Mouse (Mus musculus) liver, embryonic 11.5 days (tissue): ENCODE measurements around the gene Tmed11. TPM values are rescaled to one million over a fixed set of nuclear protein-coding genes. Genes with fewer than 3 reads are reported as not detected.

Experiments used
- polyA plus RNA-seq: library from polyadenylated mRNA; unstranded; fragments of >200 nt; fragmentation: Nextera tagmentation; extraction: Ambion mirVana; gene quantifications from 2 replicates; pipeline ENCODE4 v1.2.1, GENCODE M21; 2014

The Tmed11 gene
- polyA plus RNA-seq, 1 experiment from 2014 or later: not detected

Other genes with a start within 250 kb of the Tmed11 start
- not detected in 2 replicates for gene Cplx1, start 245.3 kb downstream of the Tmed11 start, polyA plus RNA-seq
- 55.0 and 55.6 TPM in 2 replicates for gene Gak, start 165.6 kb downstream of the Tmed11 start, polyA plus RNA-seq
- 24.7 and 30.4 TPM in 2 replicates for gene Tmem175, start 165.6 kb downstream of the Tmed11 start, polyA plus RNA-seq
- 9.8 and 10.1 TPM in 2 replicates for gene Idua, start 135.0 kb downstream of the Tmed11 start, polyA plus RNA-seq
- 5.8 and 8.8 TPM in 2 replicates for gene Dgkq, start 125.7 kb downstream of the Tmed11 start, polyA plus RNA-seq
- gene Slc26a1, start 119.8 kb downstream of the Tmed11 start, polyA plus RNA-seq: 11.6 and 14.4 TPM in 2 replicates
- 21.3 and 22.1 TPM in 2 replicates for gene Fgfrl1, start 103.0 kb downstream of the Tmed11 start, polyA plus RNA-seq
- 2.4 and 3.2 TPM in 2 replicates for gene Rnf212, start 20.4 kb downstream of the Tmed11 start, polyA plus RNA-seq
- gene Vmn2r8, start 13.5 kb upstream of the Tmed11 start, polyA plus RNA-seq: not detected in 2 replicates
- not detected in 2 replicates for gene Vmn2r9, start 57.2 kb upstream of the Tmed11 start, polyA plus RNA-seq
- gene Vmn2r10, start 211.2 kb upstream of the Tmed11 start, polyA plus RNA-seq: not detected in 2 replicates